Mouse (Mus musculus): ENCODE results near the gene Casz1. TPM values are rescaled to one million over a fixed set of nuclear protein-coding genes. Genes with fewer than 3 reads are reported as not detected.

Gene Casz1
- polyA plus RNA-seq, 1 experiment from 2014 or later, result 3.1 TPM

GRCm38 (mm10) chr4:148823281-148823680, 19.1 kb downstream of the Casz1 start:
- Histone ChIP-seq H3K9me3 (no peaks in the 10 kb centered on the region; the same call in 1 of the 2 replicates), H3K4me2 (no peak overlapping the region), H3K4me3 (replicated peaks) (no peak overlapping the region), H3K9ac (no peak overlapping the region), H3K27me3 (peaks cover 27% of the 10 kb centered on the region), H3K36me3 (replicated peaks) (no peaks in the 10 kb centered on the region), H3K27ac (no peak overlapping the region), H3K4me1 (peaks cover 24% of the 10 kb centered on the region)
- 77% methylated on average over 8 of the region's 8 CpGs for WGBS
- no peak for ATAC-seq (ENCODE audit: low FRiP score)

- Histone ChIP-seq H3K36me3 (replicated peaks) (no peaks in the 10 kb centered on the region), H3K4me2 (no peak overlapping the region), H3K9ac (no peak overlapping the region), H3K27ac (no peak overlapping the region), H3K4me1 (peaks cover 21% of the 10 kb centered on the region), H3K4me3 (replicated peaks) (no peak overlapping the region), H3K27me3 (peaks cover 40% of the 10 kb centered on the region), H3K9me3 (no peaks in the 10 kb centered on the region)
- peak; percentile 45; the same call in 1 of the 2 replicates for ATAC-seq (ENCODE audit: low FRiP score)
- whole genome bisulfite sequencing, result 57% methylated on average over 7 of the region's 7 CpGs
Observed at GRCm38 (mm10) chr4:148830350-148830749, 26.1 kb downstream of the Casz1 start.

GRCm38 (mm10) chr4:148833245-148833990, 29.2 kb downstream of the Casz1 start:
- Histone ChIP-seq H3K4me2 (no peak overlapping the region; the same call in 1 of the 2 replicates), H3K36me3 (replicated peaks) (no peaks in the 10 kb centered on the region), H3K4me3 (replicated peaks) (no peak overlapping the region), H3K9ac (no peak overlapping the region), H3K4me1 (peaks cover 29% of the 10 kb centered on the region), H3K27me3 (peaks cover 41% of the 10 kb centered on the region), H3K27ac (no peak overlapping the region), H3K9me3 (no peaks in the 10 kb centered on the region)
- no peak for ATAC-seq (ENCODE audit: low FRiP score)
- 80% methylated on average over 21 of the region's 21 CpGs for WGBS

- no peak for ATAC-seq (ENCODE audit: low FRiP score)
- Histone ChIP-seq H3K27ac (no peak overlapping the region), H3K9me3 (no peaks in the 10 kb centered on the region), H3K27me3 (peaks cover 47% of the 10 kb centered on the region), H3K9ac (no peak overlapping the region), H3K36me3 (replicated peaks) (no peaks in the 10 kb centered on the region), H3K4me3 (replicated peaks) (no peak overlapping the region), H3K4me1 (peaks cover 29% of the 10 kb centered on the region), H3K4me2 (no peak overlapping the region)
- 23% methylated on average over 6 of the region's 6 CpGs for WGBS
Observed at GRCm38 (mm10) chr4:148836391-148836790, 32.2 kb downstream of the Casz1 start.

GRCm38 (mm10) chr4:148837046-148837445, 32.8 kb downstream of the Casz1 start:
- Histone ChIP-seq H3K9ac (no peak overlapping the region), H3K4me3 (replicated peaks) (no peak overlapping the region), H3K9me3 (no peaks in the 10 kb centered on the region), H3K27ac (no peak overlapping the region), H3K4me1 (peaks cover 29% of the 10 kb centered on the region), H3K27me3 (peaks cover 53% of the 10 kb centered on the region), H3K36me3 (replicated peaks) (no peaks in the 10 kb centered on the region), H3K4me2 (no peak overlapping the region)
- 29% methylated on average over 9 of the region's 9 CpGs for WGBS
- no peak for ATAC-seq (ENCODE audit: low FRiP score)

GRCm38 (mm10) chr4:148837644-148838043, 33.4 kb downstream of the Casz1 start:
- Histone ChIP-seq H3K36me3 (replicated peaks) (no peaks in the 10 kb centered on the region), H3K4me3 (replicated peaks) (no peak overlapping the region), H3K9ac (no peak overlapping the region), H3K27ac (no peak overlapping the region), H3K9me3 (no peaks in the 10 kb centered on the region), H3K4me1 (peaks cover 29% of the 10 kb centered on the region), H3K4me2 (no peak overlapping the region), H3K27me3 (peaks cover 59% of the 10 kb centered on the region)
- WGBS, result 75% methylated on average over 6 of the region's 6 CpGs
- no peak for ATAC-seq (ENCODE audit: low FRiP score)

GRCm38 (mm10) chr4:148842302-148842701, 38.1 kb downstream of the Casz1 start:
- WGBS, result 80% methylated on average over 6 of the region's 6 CpGs
- H3K4me1 ChIP-seq, result peaks cover 32% of the 10 kb centered on the region

GRCm38 (mm10) chr4:148844921-148845320, 40.7 kb downstream of the Casz1 start:
- Histone ChIP-seq H3K9ac (no peak overlapping the region), H3K27ac (no peak overlapping the region), H3K9me3 (no peaks in the 10 kb centered on the region), H3K4me1 (peaks cover 29% of the 10 kb centered on the region), H3K4me3 (replicated peaks) (no peak overlapping the region), H3K36me3 (replicated peaks) (no peaks in the 10 kb centered on the region), H3K27me3 (peaks cover 64% of the 10 kb centered on the region), H3K4me2 (no peak overlapping the region)
- 20% methylated on average over 7 of the region's 7 CpGs for WGBS
- ATAC-seq (ENCODE audit: low FRiP score), result peak; percentile 30; the same call in 1 of the 2 replicates

More at GRCm38 (mm10) chr4:148842302-148842701, 38.1 kb downstream of the Casz1 start:
- Histone ChIP-seq H3K36me3 (replicated peaks) (no peaks in the 10 kb centered on the region), H3K4me2 (no peak overlapping the region), H3K27ac (no peak overlapping the region), H3K27me3 (peaks cover 70% of the 10 kb centered on the region), H3K9me3 (no peaks in the 10 kb centered on the region), H3K9ac (no peak overlapping the region), H3K4me3 (replicated peaks) (no peak overlapping the region)
- no peak for ATAC-seq (ENCODE audit: low FRiP score)

- no peak for ATAC-seq (ENCODE audit: low FRiP score)
- Histone ChIP-seq H3K9ac (no peak overlapping the region), H3K4me3 (replicated peaks) (no peak overlapping the region), H3K27ac (no peak overlapping the region), H3K4me1 (peaks cover 38% of the 10 kb centered on the region), H3K4me2 (no peak overlapping the region), H3K9me3 (no peaks in the 10 kb centered on the region), H3K27me3 (peaks cover 69% of the 10 kb centered on the region), H3K36me3 (replicated peaks) (no peaks in the 10 kb centered on the region)
- WGBS, result 67% methylated on average over 8 of the region's 9 CpGs
Observed at GRCm38 (mm10) chr4:148846203-148846602, 42.0 kb downstream of the Casz1 start.

- ATAC-seq (ENCODE audit: low FRiP score), result no peak
- no peak overlapping the region for H3K27ac ChIP-seq
- no peak overlapping the region for H3K4me2 ChIP-seq
- H3K4me1 ChIP-seq, result peaks cover 42% of the 10 kb centered on the region
- H3K9me3 ChIP-seq, result no peaks in the 10 kb centered on the region
- WGBS, result 67% methylated on average over 11 of the region's 11 CpGs
- H3K9ac ChIP-seq, result no peak overlapping the region
- H3K4me3 ChIP-seq (replicated peaks), result no peak overlapping the region
- peaks cover 66% of the 10 kb centered on the region for H3K27me3 ChIP-seq
- H3K36me3 ChIP-seq (replicated peaks), result no peaks in the 10 kb centered on the region
Observed at GRCm38 (mm10) chr4:148846724-148847123, 42.5 kb downstream of the Casz1 start.

GRCm38 (mm10) chr4:148847636-148848035, 43.4 kb downstream of the Casz1 start:
- no peak overlapping the region for H3K4me3 ChIP-seq (replicated peaks)
- no peaks in the 10 kb centered on the region for H3K36me3 ChIP-seq (replicated peaks)
- H3K4me2 ChIP-seq, result no peak overlapping the region
- no peaks in the 10 kb centered on the region for H3K9me3 ChIP-seq
- ATAC-seq (ENCODE audit: low FRiP score), result no peak
- H3K9ac ChIP-seq, result no peak overlapping the region
- WGBS, result 91% methylated on average over 9 of the region's 9 CpGs
- H3K27ac ChIP-seq, result no peak overlapping the region
- H3K4me1 ChIP-seq, result peaks cover 51% of the 10 kb centered on the region
- H3K27me3 ChIP-seq, result peaks cover 63% of the 10 kb centered on the region

GRCm38 (mm10) chr4:148849437-148849836, 45.2 kb downstream of the Casz1 start:
- H3K9me3 ChIP-seq, result no peaks in the 10 kb centered on the region
- no peak overlapping the region for H3K4me3 ChIP-seq (replicated peaks)
- H3K4me2 ChIP-seq, result no peak overlapping the region
- H3K27ac ChIP-seq, result no peak overlapping the region
- peaks cover 48% of the 10 kb centered on the region for H3K4me1 ChIP-seq
- H3K27me3 ChIP-seq, result peaks cover 55% of the 10 kb centered on the region; the same call in 1 of the 2 replicates
- H3K36me3 ChIP-seq (replicated peaks), result no peaks in the 10 kb centered on the region
- ATAC-seq (ENCODE audit: low FRiP score), result no peak
- WGBS, result 80% methylated on average over 6 of the region's 6 CpGs
- no peak overlapping the region for H3K9ac ChIP-seq

GRCm38 (mm10) chr4:148853057-148853456, 48.8 kb downstream of the Casz1 start:
- H3K9me3 ChIP-seq, result no peaks in the 10 kb centered on the region
- no peak overlapping the region for H3K27ac ChIP-seq
- H3K4me2 ChIP-seq, result no peak overlapping the region
- ATAC-seq (ENCODE audit: low FRiP score), result no peak
- no peak overlapping the region for H3K4me3 ChIP-seq (replicated peaks)
- peaks cover 47% of the 10 kb centered on the region for H3K4me1 ChIP-seq
- H3K9ac ChIP-seq, result no peak overlapping the region
- 72% methylated on average over 4 of the region's 4 CpGs for WGBS
- no peaks in the 10 kb centered on the region for H3K36me3 ChIP-seq (replicated peaks)
- peaks cover 56% of the 10 kb centered on the region for H3K27me3 ChIP-seq
